Mouse (Mus musculus) G1E (cell line): ENCODE measurements at regions not wholly inside any gene's neighbourhood (a gene's known extent, or its start where the extent isn't known, plus 50 kb on each side); places are given as distances from the start of the nearest gene placed in this dataset.

Experiments
- ATAC-seq: 2 replicates; pipeline ENCODE4 v1.8.0; 2016; ENCODE audit warnings: mild to moderate bottlenecking; ENCODE audit not compliant: insufficient number of reproducible peaks, poor library complexity, low FRiP score, severe bottlenecking; ENCODE audit errors: extremely low read depth
- DNase-seq: peaks from one replicate; pipeline ENCODE4 v3.0.0; 2012; ENCODE audit warnings: low spot score
- H3K27me3 ChIP-seq: 2 replicates; pipeline ENCODE4 v1.6.1; 2012; ENCODE audit warnings: mild to moderate bottlenecking, low read length, inconsistent platforms; ENCODE audit not compliant: insufficient read depth
- H3K36me3 ChIP-seq: replicated peaks from 2 replicates; pipeline ENCODE3; 2012; ENCODE audit warnings: mild to moderate bottlenecking, inconsistent platforms
- H3K4me1 ChIP-seq: 2 replicates; pipeline ENCODE4 v1.6.1; 2012; ENCODE audit warnings: low read depth, low read length, inconsistent platforms, mixed read lengths; ENCODE audit not compliant: insufficient read depth
- H3K4me3 ChIP-seq: 2 replicates; pipeline ENCODE4 v1.5.1; 2012; ENCODE audit warnings: low read depth, mild to moderate bottlenecking, inconsistent platforms, low read length, moderate library complexity, mixed read lengths
- H3K9me3 ChIP-seq: replicated peaks from 2 replicates; pipeline ENCODE4 v1.6.1; 2012; ENCODE audit warnings: inconsistent platforms
- GATA1 ChIP-seq: IDR thresholded peaks from 2 replicates; pipeline ENCODE4 v1.6.1; 2012; ENCODE audit warnings: borderline replicate concordance, low read length, inconsistent platforms, mixed read lengths

DNA sequence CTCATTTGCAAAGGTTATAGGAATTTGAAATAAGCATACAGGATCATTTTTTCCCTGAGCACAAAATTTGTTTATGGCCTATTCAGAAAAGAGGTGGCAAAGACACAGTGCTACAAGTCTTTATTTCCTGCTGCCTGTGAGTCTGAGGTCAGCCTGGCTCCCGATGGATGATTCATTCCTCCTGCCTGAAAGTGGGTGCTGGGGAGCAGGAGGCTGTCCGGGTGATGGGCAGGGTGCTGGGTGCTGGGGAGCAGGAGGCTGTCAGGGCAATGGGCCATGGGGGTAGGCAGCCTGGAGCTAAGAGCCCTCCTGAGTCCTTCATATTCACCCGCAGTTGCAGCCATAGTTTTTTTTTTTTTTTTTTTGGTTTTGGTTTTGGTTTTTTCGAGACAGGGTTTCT is 67.1 kb upstream of the Tbca start:
- Histone ChIP-seq H3K36me3 (no peaks in the 10 kb centered on the region), H3K27me3 (peaks cover 10% of the 10 kb centered on the region), H3K9me3 (no peaks in the 10 kb centered on the region), H3K4me1 (no peaks in the 10 kb centered on the region; the same call in 1 of the 2 replicates), H3K4me3 (no peak overlapping the region)
- no peak for DNase-seq
- no peak for TF ChIP-seq GATA1
- ATAC-seq: no peak
